In genomic region chr6:29241697-29242096, GRCm38 (mm10) we compare ENCODE assay signal across 16 mouse cellular contexts. TPM values are rescaled to one million over a fixed set of nuclear protein-coding genes. Genes with fewer than 3 reads are reported as not detected.
DNase-seq lines count a peak whose midpoint lies in the region; ATAC-seq and TF ChIP-seq lines count a peak whose summit lies in the region.
"Had no signal": no experiment of that assay in that cellular context is flagged by ENCODE, and none has a peak within 500 bp of the region (broad histone marks: within the 10 kb centered on the region; RNA-seq: fewer than 3 reads in every experiment).

No protein-coding gene starts in this region.

- H3K4me2 ChIP-seq in lung, embryonic 14.5 days, result no peak overlapping the region
- no peak overlapping the region for H3K4me2 ChIP-seq in forebrain, embryonic 11.5 days (ENCODE audit: low read depth, low read length, severe bottlenecking)
- H3K4me2 ChIP-seq: embryonic facial prominence, embryonic 12.5 days; forebrain, embryonic 15.5 days; hindbrain, embryonic 12.5 days had no signal

- no peak for ATAC-seq in lung, embryonic 14.5 days (ENCODE audit: insufficient read depth)
- ATAC-seq in inflammation-experienced regulatory T-cells, adult 6 months, result peak; percentile 33
- no peak for ATAC-seq in forebrain, embryonic 11.5 days (replicated peaks; ENCODE audit: low FRiP score)
- ATAC-seq: forebrain, embryonic 15.5 days had no signal

- H3K36me3 ChIP-seq in lung, embryonic 14.5 days (ENCODE audit: insufficient read depth), result no peaks in the 10 kb centered on the region
- H3K36me3 ChIP-seq in forebrain, embryonic 11.5 days (ENCODE audit: control insufficient read depth, insufficient read depth, low read length), result no peaks in the 10 kb centered on the region
- H3K36me3 ChIP-seq: embryonic facial prominence, embryonic 12.5 days; forebrain, embryonic 15.5 days; hindbrain, embryonic 12.5 days had no signal

- TF ChIP-seq CTCF in gastrocnemius, adult 2 months (IDR thresholded peaks at IDR 0.05), result peak; percentile 60
- TF ChIP-seq CTCF in lung, embryonic 14.5 days (IDR thresholded peaks at IDR 0.05; ENCODE audit: low read depth), result no peak
- TF ChIP-seq CTCF in lung, adult 2 months (IDR thresholded peaks at IDR 0.05; ENCODE audit: insufficient read depth, low read length), result no peak

- TF ChIP-seq POLR2A in lung, adult 2 months (IDR thresholded peaks at IDR 0.05; ENCODE audit: borderline replicate concordance, extremely low read depth, low read depth, low read length), result no peak

- no peak overlapping the region for H3K9ac ChIP-seq in lung, embryonic 14.5 days
- H3K9ac ChIP-seq in forebrain, embryonic 11.5 days (ENCODE audit: low read length), result no peak overlapping the region
- H3K9ac ChIP-seq: embryonic facial prominence, embryonic 12.5 days; forebrain, embryonic 15.5 days; hindbrain, embryonic 12.5 days had no signal

- intact Hi-C loops in gastrocnemius, adult 2 months (cut with DNase I), result loop anchor here (2.0 kb wide), 2 partner anchors 37 to 75 kb away; partner anchors contain the start of gene Fam71f2
- intact Hi-C loops in gastrocnemius, postnatal 14 days (cut with DNase I; ENCODE audit: low total_unique reads), result loop anchor here (5.0 kb wide), 2 partner anchors 34 to 36 kb away; partner anchors contain the start of gene Fam71f2

- 58% methylated on average over 2 of the region's 2 CpGs for WGBS in lung, embryonic 14.5 days
- WGBS in lung, adult 2 months, result 54% methylated on average over 2 of the region's 2 CpGs
- 47% methylated on average over 2 of the region's 2 CpGs for WGBS in forebrain, embryonic 11.5 days

- H3K4me1 ChIP-seq in lung, embryonic 14.5 days (ENCODE audit: insufficient read depth), result no peaks in the 10 kb centered on the region
- peaks cover 3% of the 10 kb centered on the region; the same call in 1 of the 2 replicates for H3K4me1 ChIP-seq in lung, adult 2 months (ENCODE audit: control insufficient read depth, insufficient read depth, low read length)
- no peaks in the 10 kb centered on the region for H3K4me1 ChIP-seq in forebrain, embryonic 11.5 days (replicated peaks; ENCODE audit: control insufficient read depth, insufficient read depth, low read length)
- H3K4me1 ChIP-seq: embryonic facial prominence, embryonic 12.5 days; forebrain, embryonic 15.5 days; hindbrain, embryonic 12.5 days had no signal

- no peak overlapping the region for H3K4me3 ChIP-seq in gastrocnemius, adult 2 months
- no peak overlapping the region for H3K4me3 ChIP-seq in lung, embryonic 14.5 days (ENCODE audit: low read depth, low read length)
- no peak overlapping the region for H3K4me3 ChIP-seq in lung, adult 2 months (replicated peaks; ENCODE audit: extremely low read depth, low read depth, low read length)
- H3K4me3 ChIP-seq in forebrain, embryonic 11.5 days (ENCODE audit: low read depth, low read length), result no peak overlapping the region
- H3K4me3 ChIP-seq: embryonic facial prominence, embryonic 12.5 days; forebrain, embryonic 15.5 days; hindbrain, embryonic 12.5 days; myocyte had no signal

- H3K27ac ChIP-seq in gastrocnemius, adult 2 months, result no peak overlapping the region
- H3K27ac ChIP-seq in lung, embryonic 14.5 days (ENCODE audit: low read depth), result no peak overlapping the region
- H3K27ac ChIP-seq in forebrain, embryonic 11.5 days (ENCODE audit: low read depth, low read length), result no peak overlapping the region
- H3K27ac ChIP-seq: embryonic facial prominence, embryonic 12.5 days; forebrain, embryonic 15.5 days; hindbrain, embryonic 12.5 days; macrophage had no signal

- no peak for DNase-seq in gastrocnemius, adult 2 months
- no peak for DNase-seq in gastrocnemius, postnatal 14 days
- peak; percentile 27 for DNase-seq in lung, embryonic 14.5 days
- no peak for DNase-seq in lung, adult 2 months
- peak; percentile 54 for DNase-seq in ES-CJ7 (ENCODE audit: low read depth, low spot score)
- DNase-seq in forebrain, embryonic 11.5 days (ENCODE audit: low spot score), result no peak
- no peak for DNase-seq in frontal cortex, postnatal 14 days (ENCODE audit: low spot score in 2 of 2)
- DNase-seq: heart, adult 18-20 months; kidney, postnatal 4 days; thymus, postnatal 14 days had no signal

- H3K9me3 ChIP-seq in lung, embryonic 14.5 days (ENCODE audit: low read depth, low read length), result no peaks in the 10 kb centered on the region
- H3K9me3 ChIP-seq in forebrain, embryonic 11.5 days (ENCODE audit: control insufficient read depth, low read length), result no peaks in the 10 kb centered on the region
- H3K9me3 ChIP-seq: embryonic facial prominence, embryonic 12.5 days; forebrain, embryonic 15.5 days; hindbrain, embryonic 12.5 days had no signal

- H3K27me3 ChIP-seq in lung, embryonic 14.5 days (ENCODE audit: insufficient read depth, low read length), result no peaks in the 10 kb centered on the region
- no peaks in the 10 kb centered on the region for H3K27me3 ChIP-seq in forebrain, embryonic 11.5 days (ENCODE audit: control insufficient read depth, insufficient read depth, low read length)
- H3K27me3 ChIP-seq: embryonic facial prominence, embryonic 12.5 days; forebrain, embryonic 15.5 days; hindbrain, embryonic 12.5 days had no signal

RNA-seq across cellular contexts. Expression of gene Impdh1, which starts 25.5 kb away (rescaled TPM):
- total RNA-seq in gastrocnemius, adult 2 months (2021), result 10 to 100 TPM in 1 of 2 experiments, 1 to 10 TPM in 1; 9.9 to 10.3 TPM
- total RNA-seq in gastrocnemius, postnatal 14 days (2021), result 10 to 100 TPM; 20.2 to 23.8 TPM
- polyA plus RNA-seq in lung, embryonic 14.5 days (2014; fragmentation: Nextera tagmentation; extraction: Ambion mirVana), result 49.3 and 51.6 TPM in 2 replicates
- polyA plus RNA-seq in lung, adult 2 months (2012; rRNA removed), result 214 and 217 TPM in 2 replicates
- 10 to 100 TPM; 10.7 to 21.0 (median 14.8) TPM for polyA plus RNA-seq in inflammation-experienced regulatory T-cells, adult 6 months (2017; shearing (Covaris generic))
- polyA plus RNA-seq in forebrain, embryonic 11.5 days (2014; fragmentation: Nextera tagmentation; extraction: Ambion mirVana), result 38.3 and 40.0 TPM in 2 replicates

RNA-seq across cellular contexts. Expression of gene Hilpda, which starts 30.6 kb away (rescaled TPM):
- total RNA-seq in gastrocnemius, adult 2 months (2021), result 1 to 10 TPM; 2.9 to 4.0 TPM
- 1 to 10 TPM; 5.3 to 5.4 TPM for total RNA-seq in gastrocnemius, postnatal 14 days (2021)
- polyA plus RNA-seq in lung, embryonic 14.5 days (2014; fragmentation: Nextera tagmentation; extraction: Ambion mirVana), result 40.4 and 40.5 TPM in 2 replicates
- polyA plus RNA-seq in lung, adult 2 months (2012; rRNA removed), result 154 and 155 TPM in 2 replicates
- polyA plus RNA-seq in inflammation-experienced regulatory T-cells, adult 6 months (2017; shearing (Covaris generic)), result 10 to 100 TPM; 19.9 to 29.7 (median 25.6) TPM
- polyA plus RNA-seq in forebrain, embryonic 11.5 days (2014; fragmentation: Nextera tagmentation; extraction: Ambion mirVana), result 27.3 and 29.2 TPM in 2 replicates

RNA-seq across cellular contexts. Expression of gene Fam71f2, which starts 37.7 kb away (rescaled TPM):
- under 1 TPM in 1 of 2 experiments, not detected in 1; 0.25 TPM for total RNA-seq in gastrocnemius, adult 2 months (2021)
- total RNA-seq in gastrocnemius, postnatal 14 days (2021), result under 1 TPM; 0.20 to 0.21 TPM
- polyA plus RNA-seq in lung, embryonic 14.5 days (2014; fragmentation: Nextera tagmentation; extraction: Ambion mirVana), result 0.42 and 0.47 TPM in 2 replicates
- polyA plus RNA-seq in lung, adult 2 months (2012; rRNA removed), result 5.3 and 5.6 TPM in 2 replicates
- under 1 TPM in 1 of 3 experiments, not detected in 2; 0.50 TPM for polyA plus RNA-seq in inflammation-experienced regulatory T-cells, adult 6 months (2017; shearing (Covaris generic))
- 0.52 and 0.76 TPM in 2 replicates for polyA plus RNA-seq in forebrain, embryonic 11.5 days (2014; fragmentation: Nextera tagmentation; extraction: Ambion mirVana)
- total RNA-seq: heart, adult 18-20 months had no signal
- polyA plus RNA-seq: macrophage had no signal

Comparison
In these comparisons a context has a peak if more than half of its experiments do, and no peak if none do; other contexts are left out.
1. DNase-seq: peak in lung, embryonic 14.5 days (single experiment) and ES-CJ7 (single experiment); none in gastrocnemius, adult 2 months (single experiment), gastrocnemius, postnatal 14 days (single experiment), lung, adult 2 months (single experiment), forebrain, embryonic 11.5 days (single experiment) and frontal cortex, postnatal 14 days (0 of 2).